19 mouse cellular contexts compared by ENCODE assay signal in the genomic region with DNA sequence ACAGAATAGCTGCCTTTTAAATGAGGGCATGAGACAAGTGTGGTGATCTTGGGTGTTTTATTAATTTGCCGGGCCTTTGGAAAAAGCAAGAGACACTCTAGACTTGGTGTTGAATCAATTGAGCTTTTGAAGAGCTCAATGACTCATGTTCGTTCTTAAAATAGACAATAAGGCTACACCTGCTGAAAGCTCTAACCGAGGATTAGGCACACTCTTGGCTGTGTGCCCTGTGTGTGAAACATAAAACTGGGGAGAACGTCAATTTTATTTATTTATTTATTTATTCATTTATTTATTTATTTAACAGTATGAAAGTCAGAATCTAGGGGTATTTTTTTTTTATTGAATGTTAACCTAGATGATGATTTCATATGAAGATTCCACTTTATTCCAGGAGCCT. TPM values are rescaled to one million over a fixed set of nuclear protein-coding genes. Genes with fewer than 3 reads are reported as not detected.
DNase-seq lines count a peak whose midpoint lies in the region; ATAC-seq and TF ChIP-seq lines count a peak whose summit lies in the region.
"Had no signal": no experiment of that assay in that cellular context is flagged by ENCODE, and none has a peak within 500 bp of the region (broad histone marks: within the 10 kb centered on the region; RNA-seq: fewer than 3 reads in every experiment).

No protein-coding gene starts in this region.

- no peak overlapping the region for H3K4me3 ChIP-seq in heart, postnatal 0 days (ENCODE audit: low read depth, low read length)
- H3K4me3 ChIP-seq in heart, embryonic 10.5 days = no peak overlapping the region
- no peak overlapping the region for H3K4me3 ChIP-seq in myocyte
- H3K4me3 ChIP-seq: forebrain, embryonic 13.5 days; kidney, embryonic 15.5 days; limb, embryonic 12.5 days; liver, embryonic 15.5 days; lung, embryonic 15.5 days; midbrain, embryonic 10.5 days; midbrain, embryonic 15.5 days; stomach, embryonic 15.5 days had no signal

- no peak overlapping the region for H3K27ac ChIP-seq in heart, postnatal 0 days (ENCODE audit: low read depth)
- H3K27ac ChIP-seq in heart, embryonic 10.5 days = no peak overlapping the region
- H3K27ac ChIP-seq: forebrain, embryonic 13.5 days; kidney, embryonic 15.5 days; limb, embryonic 12.5 days; liver, embryonic 15.5 days; lung, embryonic 15.5 days; midbrain, embryonic 10.5 days; midbrain, embryonic 15.5 days; stomach, embryonic 15.5 days had no signal

- no peak for TF ChIP-seq CTCF in heart, postnatal 0 days (IDR thresholded peaks at IDR 0.05; ENCODE audit: low read depth)

- peaks cover 5% of the 10 kb centered on the region; the same call in 1 of the 2 replicates for H3K4me1 ChIP-seq in heart, postnatal 0 days (ENCODE audit: control insufficient read depth, insufficient read depth)
- no peaks in the 10 kb centered on the region for H3K4me1 ChIP-seq in heart, embryonic 10.5 days
- H3K4me1 ChIP-seq: forebrain, embryonic 13.5 days; kidney, embryonic 15.5 days; limb, embryonic 12.5 days; liver, embryonic 15.5 days; lung, embryonic 15.5 days; midbrain, embryonic 10.5 days; midbrain, embryonic 15.5 days; stomach, embryonic 15.5 days had no signal

- no peaks in the 10 kb centered on the region for H3K27me3 ChIP-seq in heart, postnatal 0 days (ENCODE audit: control insufficient read depth, insufficient read depth, low read length)
- no peaks in the 10 kb centered on the region for H3K27me3 ChIP-seq in heart, embryonic 10.5 days (ENCODE audit: insufficient read depth, poor library complexity, severe bottlenecking)
- H3K27me3 ChIP-seq in myocyte (ENCODE audit: control insufficient read depth, insufficient read depth, insufficient read length) = no peaks in the 10 kb centered on the region
- H3K27me3 ChIP-seq: forebrain, embryonic 13.5 days; kidney, embryonic 15.5 days; limb, embryonic 12.5 days; liver, embryonic 15.5 days; lung, embryonic 15.5 days; midbrain, embryonic 15.5 days; stomach, embryonic 15.5 days had no signal

- no peaks in the 10 kb centered on the region for H3K79me2 ChIP-seq in myocyte (ENCODE audit: control insufficient read depth, insufficient read depth)

- H3K9ac ChIP-seq in heart, postnatal 0 days (replicated peaks; ENCODE audit: low read depth, low read length) = no peak overlapping the region
- H3K9ac ChIP-seq: forebrain, embryonic 13.5 days; kidney, embryonic 15.5 days; limb, embryonic 12.5 days; liver, embryonic 15.5 days; lung, embryonic 15.5 days; midbrain, embryonic 15.5 days; stomach, embryonic 15.5 days had no signal

- WGBS in heart, postnatal 0 days = 35% methylated on average over 4 of the region's 4 CpGs
- 70% methylated on average over 4 of the region's 4 CpGs for WGBS in heart, embryonic 10.5 days

- 0 out of 2 replicates have a peak overlapping the region, but pooled peaks have one; percentile 8 for H3K4me2 ChIP-seq in heart, postnatal 0 days (ENCODE audit: low read depth, low read length)
- H3K4me2 ChIP-seq in myocyte (ENCODE audit: low read depth) = no peak overlapping the region
- H3K4me2 ChIP-seq: forebrain, embryonic 13.5 days; kidney, embryonic 15.5 days; limb, embryonic 12.5 days; liver, embryonic 15.5 days; lung, embryonic 15.5 days; midbrain, embryonic 15.5 days; stomach, embryonic 15.5 days had no signal

- ATAC-seq in heart, postnatal 0 days (ENCODE audit: insufficient read depth, low read depth) = no peak
- ATAC-seq: midbrain, embryonic 15.5 days had no signal

- no peak for TF ChIP-seq EP300 in heart, postnatal 0 days (IDR thresholded peaks at IDR 0.05; ENCODE audit: low read depth)

- TF ChIP-seq POLR2A in myocyte (IDR thresholded peaks at IDR 0.05; ENCODE audit: insufficient read length, low read depth) = no peak

- peaks cover 23% of the 10 kb centered on the region for H3K36me3 ChIP-seq in heart, postnatal 0 days (replicated peaks; ENCODE audit: control insufficient read depth, insufficient read depth, low read length)
- peaks cover 43% of the 10 kb centered on the region for H3K36me3 ChIP-seq in heart, embryonic 10.5 days
- peaks cover 30% of the 10 kb centered on the region for H3K36me3 ChIP-seq in myocyte (ENCODE audit: control insufficient read depth, insufficient read depth)

- peak; percentile 14 for DNase-seq in cerebellum, adult 9-11 months
- no peak for DNase-seq in cerebellum, postnatal 4 days (ENCODE audit: low spot score in 2 of 2)
- DNase-seq in gastrocnemius, adult 18-20 months (ENCODE audit: low spot score) = peak; percentile 20
- no peak for DNase-seq in gastrocnemius, postnatal 10 days
- no peak for DNase-seq in heart, postnatal 0 days (ENCODE audit: low spot score)
- DNase-seq in heart, embryonic 10.5 days (ENCODE audit: low spot score) = no peak
- DNase-seq: adrenal gland, postnatal 14 days; kidney, adult 18-20 months; kidney, postnatal 25 days; right cerebral cortex, postnatal 25 days had no signal

- H3ac ChIP-seq in myocyte (ENCODE audit: control insufficient read depth, insufficient read length) = no peak overlapping the region

- H3K9me3 ChIP-seq in heart, postnatal 0 days (replicated peaks; ENCODE audit: control insufficient read depth, low read length) = no peaks in the 10 kb centered on the region
- H3K9me3 ChIP-seq in heart, embryonic 10.5 days = no peaks in the 10 kb centered on the region
- H3K9me3 ChIP-seq: forebrain, embryonic 13.5 days; kidney, embryonic 15.5 days; limb, embryonic 12.5 days; liver, embryonic 15.5 days; lung, embryonic 15.5 days; midbrain, embryonic 10.5 days; midbrain, embryonic 15.5 days; stomach, embryonic 15.5 days had no signal

TF ChIP-seq in myocyte, 11 proteins besides CTCF, POLR2A, EP300 and RAD21:
- TF ChIP-seq REST (IDR thresholded peaks at IDR 0.05; ENCODE audit: insufficient read depth, insufficient read length) = no peak
- TF ChIP-seq MYOG (IDR thresholded peaks at IDR 0.05; ENCODE audit: control insufficient read depth in 1 of 3, insufficient read depth in 1 of 3, insufficient read length in 2 of 3, low read depth in 2 of 3) = peak in 1 of 3 experiments; percentile 18
- peak; percentile 13 to 61 (median 57) for TF ChIP-seq MYOD1 (IDR thresholded peaks at IDR 0.05; ENCODE audit: control insufficient read depth in 1 of 3, insufficient read length in 2 of 3, low read depth in 2 of 3)
- no peak for TF ChIP-seq E2F4 (IDR thresholded peaks at IDR 0.05; ENCODE audit: insufficient read depth)

RNA-seq across cellular contexts. Expression of a gene that starts 10.0 kb away (rescaled TPM):
- 1 to 10 TPM; 2.9 to 3.4 TPM for total RNA-seq in gastrocnemius, adult 18-20 months (2021)
- 1 to 10 TPM; 6.6 to 7.7 TPM for total RNA-seq in gastrocnemius, postnatal 10 days (2021)
- total RNA-seq in heart, postnatal 0 days (2014; rRNA removed; ENCODE audit: low replicate concordance) = 5.4 and 10.3 TPM in 2 replicates
- 7.8 and 8.1 TPM in 2 replicates for polyA plus RNA-seq in heart, postnatal 0 days (2015; fragmentation: Nextera tagmentation; extraction: Ambion mirVana)
- 9.6 and 11.4 TPM in 2 replicates for polyA plus RNA-seq in heart, embryonic 10.5 days (2016; fragmentation: Nextera tagmentation; extraction: Ambion mirVana)
- 3.5 TPM for polyA plus RNA-seq in myocyte (2012; fragmentation: generic; extraction: Trizol)

RNA-seq across cellular contexts. Expression of a gene that starts 10.3 kb away (rescaled TPM):
- total RNA-seq in gastrocnemius, adult 18-20 months (2021) = 10 to 100 TPM; 10.2 TPM
- 10 to 100 TPM; 11.5 to 14.8 TPM for total RNA-seq in gastrocnemius, postnatal 10 days (2021)
- total RNA-seq in heart, postnatal 0 days (2014; rRNA removed; ENCODE audit: low replicate concordance) = 7.0 and 7.6 TPM in 2 replicates
- 30.9 and 31.8 TPM in 2 replicates for polyA plus RNA-seq in heart, postnatal 0 days (2015; fragmentation: Nextera tagmentation; extraction: Ambion mirVana)
- polyA plus RNA-seq in heart, embryonic 10.5 days (2016; fragmentation: Nextera tagmentation; extraction: Ambion mirVana) = 42.8 and 45.0 TPM in 2 replicates
- 13.9 TPM for polyA plus RNA-seq in myocyte (2012; fragmentation: generic; extraction: Trizol)

Comparison
In these comparisons a context has a peak if more than half of its experiments do, and no peak if none do; other contexts are left out.
1. DNase-seq: peak in cerebellum, adult 9-11 months (single experiment) and gastrocnemius, adult 18-20 months (single experiment); none in cerebellum, postnatal 4 days (0 of 2), gastrocnemius, postnatal 10 days (single experiment), heart, postnatal 0 days (single experiment) and heart, embryonic 10.5 days (single experiment).